Mouse (Mus musculus): ENCODE measurements around the gene Nup107. TPM values are rescaled to one million over a fixed set of nuclear protein-coding genes. Genes with fewer than 3 reads are reported as not detected.

The Nup107 gene
- total RNA-seq, 4 experiments from 2014 or later = 16.8 to 20.6 (median 18.3) TPM

DNA sequence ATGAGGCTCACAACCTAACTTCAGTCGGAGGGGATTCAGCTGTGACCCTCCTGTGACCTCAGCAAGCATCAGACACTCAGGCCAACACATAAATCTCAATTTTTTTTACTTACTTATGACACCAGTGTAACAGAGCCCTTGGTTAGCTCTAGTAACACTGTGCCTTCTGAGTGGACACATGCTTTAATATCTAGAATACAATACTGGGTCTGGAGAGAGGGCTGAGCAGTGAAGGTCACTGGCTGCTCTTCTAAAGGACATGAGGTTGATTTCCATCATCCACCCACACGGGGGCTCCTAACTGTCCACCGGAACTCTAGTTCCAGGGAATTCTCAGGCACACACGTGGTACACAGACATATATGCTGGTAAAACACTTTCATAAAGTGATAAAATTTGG lies 13.6 kb downstream of the Nup107 start:
- no peak for DNase-seq (ENCODE audit: low spot score in 2 of 2)

DNA sequence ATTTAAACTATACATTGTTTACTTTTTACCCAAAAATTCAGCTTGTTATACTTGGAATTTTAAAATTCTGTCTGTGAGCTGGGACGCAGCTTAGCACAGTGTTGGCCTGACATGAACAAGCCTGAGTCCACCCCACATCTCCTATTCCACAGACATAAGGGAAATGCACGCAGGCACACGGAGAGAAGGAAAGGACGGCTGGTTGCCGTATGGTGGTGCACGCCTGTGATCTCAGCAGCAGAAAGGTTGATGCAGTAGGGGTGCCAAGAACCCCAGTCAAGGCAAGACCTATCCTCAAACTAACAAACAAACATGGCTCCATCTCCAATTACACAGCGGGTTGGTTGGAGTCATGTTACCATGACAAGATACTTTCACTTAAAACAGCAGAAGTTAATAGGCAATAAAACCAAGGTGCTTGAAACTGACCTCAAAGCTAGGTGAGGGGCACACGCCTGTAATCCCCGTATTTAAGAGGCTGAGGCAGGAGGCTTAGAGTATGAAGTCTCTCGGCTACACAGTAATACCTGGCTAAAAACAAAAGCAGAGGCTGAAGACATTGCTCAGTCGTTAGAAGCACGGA lies 14.1 kb downstream of the Nup107 start:
- DNase-seq (ENCODE audit: low spot score in 2 of 2) = no peak

DNA sequence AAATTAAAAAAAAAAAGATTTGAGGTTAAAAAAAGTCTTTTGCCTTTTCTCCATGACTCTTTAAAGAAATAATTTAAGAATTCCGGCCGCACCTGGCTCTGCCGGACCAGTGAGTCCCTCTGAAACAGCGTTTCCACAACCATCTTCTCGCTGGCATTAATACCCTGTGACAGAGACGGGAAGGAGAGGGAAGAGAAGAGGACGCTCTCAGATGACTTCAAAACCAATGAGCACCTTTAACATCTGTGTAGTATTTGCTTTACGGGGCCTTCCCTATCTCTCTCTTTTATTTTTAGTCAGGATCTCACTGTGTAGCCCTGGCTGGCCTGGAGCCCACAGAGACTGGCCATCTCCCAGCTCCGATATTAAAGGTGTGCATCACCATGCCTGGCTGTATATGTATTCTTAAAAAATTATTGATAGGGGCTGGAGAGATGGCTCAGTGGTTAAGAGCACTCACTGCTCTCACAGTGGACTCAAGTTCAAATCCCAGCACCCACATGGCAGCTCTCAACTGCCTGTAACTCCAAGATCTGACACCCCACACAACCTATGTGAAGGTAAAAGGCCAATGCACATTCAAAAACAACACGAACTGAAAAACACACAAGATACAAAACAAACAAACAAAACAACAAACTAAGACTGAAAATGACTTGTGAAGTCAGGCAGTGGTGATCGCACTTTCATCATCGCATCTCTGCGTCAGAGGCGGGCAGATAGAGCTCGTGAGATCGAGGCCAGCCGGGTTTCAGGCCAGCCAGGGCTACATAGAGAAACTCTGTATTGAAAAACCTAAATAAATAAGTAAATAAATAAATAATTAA lies 14.8 kb downstream of the Nup107 start:
- DNase-seq (ENCODE audit: low spot score in 2 of 2) = no peak

DNA sequence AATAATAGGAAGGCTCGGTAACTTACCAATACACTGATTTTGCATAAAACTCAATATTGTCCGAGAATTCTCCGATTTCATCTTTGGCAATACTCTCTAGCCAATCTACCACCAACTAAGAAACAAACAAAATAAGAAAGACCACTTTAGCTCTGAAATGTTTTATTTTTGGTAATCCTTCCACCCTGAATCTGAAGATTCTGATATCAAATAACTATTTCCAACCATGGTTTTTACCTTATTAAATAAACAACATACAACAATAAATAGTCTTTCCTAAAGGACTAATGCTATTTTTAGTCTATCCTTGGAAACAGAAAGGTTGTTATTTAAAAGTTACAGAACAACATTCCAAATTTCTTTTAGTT lies 15.4 kb downstream of the Nup107 start:
- DNase-seq (ENCODE audit: low spot score in 2 of 2) = no peak

DNA sequence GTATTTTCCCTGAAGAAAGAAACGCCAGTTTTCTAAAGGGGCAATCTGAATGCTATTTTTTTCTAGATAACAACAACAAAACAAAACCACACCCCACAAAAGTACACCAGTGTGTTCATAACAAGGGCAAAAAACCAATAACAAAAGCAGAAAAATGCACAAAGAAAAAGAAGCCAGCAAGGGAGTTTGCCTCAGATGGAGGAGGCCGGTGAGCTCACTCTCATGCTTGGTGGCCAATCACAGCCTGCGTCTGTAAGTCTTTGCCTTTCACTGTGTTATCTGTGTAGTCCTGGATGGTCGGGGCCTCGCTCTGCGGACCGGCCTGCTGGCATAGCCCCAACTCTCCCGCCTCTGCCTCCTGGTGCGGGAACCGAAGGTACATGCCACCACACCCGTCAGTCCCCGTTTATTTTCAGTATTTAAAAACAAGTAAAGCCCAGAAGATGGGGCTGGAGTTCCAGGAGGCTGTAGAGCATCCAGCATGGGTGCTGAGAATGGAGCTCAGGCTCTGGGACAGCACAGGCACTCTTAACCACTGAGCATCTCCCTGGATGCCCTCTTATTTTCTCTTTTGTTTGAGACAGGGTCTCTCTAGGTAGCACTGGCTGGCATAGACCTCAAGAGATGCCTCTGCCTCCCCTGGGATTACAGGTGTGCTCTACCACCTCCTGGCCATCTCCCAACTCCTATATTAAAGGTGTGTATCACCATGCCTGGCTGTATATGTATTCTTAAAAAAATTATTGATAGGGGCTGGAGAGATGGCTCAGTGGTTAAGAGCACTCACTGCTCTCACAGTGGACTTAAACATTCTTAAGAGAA lies 16.0 kb downstream of the Nup107 start:
- no peak for DNase-seq (ENCODE audit: low spot score in 2 of 2)

DNA sequence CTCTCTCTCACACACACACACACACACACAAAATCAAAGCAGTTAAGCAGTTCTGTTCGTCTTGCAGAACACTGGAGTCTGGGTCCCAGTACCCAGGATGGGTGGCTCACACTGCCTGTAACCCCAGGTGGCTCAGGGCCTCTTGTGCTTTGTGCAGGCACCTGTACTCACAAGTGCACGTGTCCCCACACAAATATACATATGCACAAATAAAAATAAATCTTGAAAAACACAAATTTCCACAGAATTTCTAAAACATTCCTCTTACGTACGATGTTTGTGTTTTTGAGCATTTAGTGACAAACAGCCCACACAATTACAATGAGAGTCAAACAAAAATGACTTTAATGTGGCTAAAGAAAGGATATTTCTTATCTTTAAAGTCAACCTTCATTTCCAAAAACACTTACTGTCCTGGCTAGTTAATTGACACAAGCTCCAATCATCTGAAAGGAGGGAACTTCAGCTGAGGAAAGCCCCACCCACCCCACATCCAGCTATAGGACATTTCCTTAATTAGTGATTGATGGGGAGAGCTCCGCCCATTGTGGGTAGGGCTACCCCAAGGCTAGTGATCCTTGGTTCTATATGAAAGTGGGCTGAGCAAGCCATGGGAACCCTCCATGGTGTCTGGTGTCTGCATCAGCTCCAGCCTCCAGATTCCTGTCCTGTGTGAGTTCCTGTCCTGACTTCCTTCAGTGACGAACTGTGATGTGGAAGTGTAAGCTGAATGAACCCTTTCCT lies 16.9 kb downstream of the Nup107 start:
- no peak for DNase-seq (ENCODE audit: low spot score in 2 of 2)

DNA sequence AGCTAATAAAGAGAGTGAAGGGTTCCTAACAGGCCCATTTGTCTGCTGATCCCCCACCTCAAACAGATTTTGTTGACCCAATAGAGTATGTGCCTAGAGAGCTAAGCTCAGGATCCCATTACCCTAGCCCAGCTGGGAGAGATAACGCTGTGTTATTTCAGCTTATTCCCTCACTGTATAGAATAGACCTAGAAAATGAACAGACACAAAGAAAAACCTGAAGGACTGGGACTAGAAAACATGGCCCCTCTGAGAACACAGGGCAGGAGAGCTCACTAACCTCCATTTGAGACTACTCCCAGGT lies 17.7 kb downstream of the Nup107 start:
- no peak for DNase-seq (ENCODE audit: low spot score in 2 of 2)

DNA sequence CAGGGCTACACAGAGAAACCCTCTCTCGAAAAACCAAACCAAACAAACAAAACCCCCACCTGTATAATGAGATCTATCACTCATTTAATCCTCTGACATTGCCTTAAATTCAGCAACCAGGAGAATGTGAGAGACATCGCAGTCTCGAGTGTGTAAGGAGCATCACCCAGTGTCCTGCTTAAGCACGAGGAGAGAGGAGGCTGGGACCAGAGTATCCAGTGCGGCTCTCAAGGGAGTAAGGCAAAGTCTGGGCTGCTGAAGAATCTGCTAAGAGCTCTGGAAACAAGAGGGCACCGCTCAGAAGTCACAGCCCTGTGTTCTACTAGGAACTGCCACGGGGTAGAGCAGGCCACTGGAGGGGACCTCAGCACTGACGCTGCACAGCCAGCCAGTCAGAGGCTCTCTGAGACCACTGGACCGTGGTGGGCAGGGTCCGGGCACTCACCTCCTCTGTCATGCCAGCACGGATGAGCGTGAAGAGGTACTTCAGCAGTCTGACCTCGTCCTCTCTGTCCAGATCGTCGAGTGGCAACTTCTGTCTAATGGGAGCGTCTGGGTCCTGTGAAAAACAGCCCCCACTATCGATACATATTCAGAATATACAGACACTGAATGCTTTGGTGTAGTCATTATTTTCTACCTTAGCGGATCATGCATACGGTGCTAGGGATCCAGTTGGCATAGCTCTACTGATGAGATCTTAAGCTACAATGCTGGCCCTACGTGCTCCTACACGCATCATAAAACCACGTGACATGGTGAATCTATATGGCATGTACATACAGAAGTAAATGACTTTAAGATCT lies 18.3 kb downstream of the Nup107 start:
- DNase-seq (ENCODE audit: low spot score in 2 of 2) = no peak

DNA sequence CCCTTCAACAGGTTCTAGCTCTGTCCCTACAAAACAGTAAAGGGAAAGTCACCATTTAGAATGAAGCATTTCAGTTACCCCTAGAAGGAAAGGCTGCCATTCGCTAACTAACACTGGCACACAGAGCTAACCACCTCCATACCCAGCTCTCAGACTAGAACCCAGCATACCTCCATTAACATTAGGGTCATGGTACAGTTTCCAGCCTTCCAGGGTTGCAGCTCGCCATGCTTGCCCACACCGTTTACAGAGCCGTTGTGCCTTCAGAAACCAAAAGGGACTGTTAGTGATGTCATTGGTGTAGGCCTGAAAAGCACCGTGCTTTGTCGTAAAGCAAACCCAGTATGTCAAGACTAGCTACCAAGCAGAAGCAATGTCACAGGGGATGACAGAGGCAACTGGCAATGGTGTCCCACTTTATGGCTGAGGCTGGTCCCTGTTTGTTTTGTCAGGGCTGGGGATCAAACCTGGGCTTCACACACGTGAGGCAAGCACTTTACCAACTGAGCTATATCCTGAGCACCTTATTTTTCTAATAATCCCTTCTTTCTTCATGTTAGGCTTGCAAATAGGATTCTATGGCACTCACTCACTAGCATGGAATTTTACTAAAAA lies 19.3 kb downstream of the Nup107 start:
- no peak for DNase-seq (ENCODE audit: low spot score in 2 of 2)

DNA sequence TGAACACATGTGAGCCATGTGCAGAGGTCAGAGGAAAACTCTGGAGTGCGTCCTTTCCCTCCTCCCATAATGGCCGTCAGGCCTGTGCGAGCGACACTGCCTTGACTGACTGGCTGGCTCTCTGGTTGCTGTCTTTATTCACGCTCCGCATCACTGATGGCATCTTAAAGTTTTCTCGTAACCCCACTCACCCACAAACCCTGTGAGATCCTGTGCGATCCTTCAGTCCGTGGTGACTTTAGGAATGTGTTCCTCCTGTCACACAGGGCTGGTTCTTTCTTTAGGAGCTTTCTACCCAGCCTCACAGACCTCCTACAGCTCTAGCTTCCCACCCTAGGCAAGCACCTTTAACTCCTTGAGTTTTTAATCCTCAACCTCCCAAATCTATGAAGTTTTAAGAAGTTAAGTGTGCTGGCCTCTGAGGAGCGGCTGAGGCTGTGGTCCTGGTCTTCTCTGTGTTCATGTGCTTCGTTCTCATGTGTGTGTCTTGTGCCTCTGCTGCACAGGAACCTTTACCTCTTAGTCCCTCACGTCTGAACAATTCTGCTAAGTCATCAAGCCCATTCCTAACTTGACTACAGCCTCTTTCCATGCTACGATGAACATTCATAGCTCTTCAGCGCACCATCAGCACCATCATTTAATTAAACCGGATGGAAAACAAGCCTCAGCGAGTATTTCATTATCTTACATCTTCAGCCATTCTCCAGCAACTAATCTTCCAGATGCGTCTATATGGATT lies 20.0 kb downstream of the Nup107 start:
- DNase-seq (ENCODE audit: low spot score in 2 of 2) = no peak

DNA sequence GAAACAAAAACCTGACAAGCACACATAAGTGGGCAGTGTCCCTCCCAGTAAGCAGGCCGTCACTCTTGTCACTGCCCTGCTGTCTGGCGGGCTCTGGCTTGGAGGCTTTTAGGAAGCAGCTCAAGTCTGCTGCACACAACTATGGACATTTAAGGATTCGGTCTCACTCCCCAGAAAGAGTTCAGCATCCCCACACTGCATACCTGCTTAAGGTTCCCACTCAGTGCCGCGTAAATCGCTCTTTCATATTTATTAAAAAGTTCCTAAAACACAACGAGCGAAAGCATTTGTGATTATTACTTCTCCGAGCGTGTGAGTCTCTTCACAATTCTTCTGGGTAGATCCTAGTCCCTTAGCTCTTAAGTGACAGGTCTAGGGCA lies 21.4 kb downstream of the Nup107 start:
- DNase-seq (ENCODE audit: low spot score in 2 of 2) = no peak

DNA sequence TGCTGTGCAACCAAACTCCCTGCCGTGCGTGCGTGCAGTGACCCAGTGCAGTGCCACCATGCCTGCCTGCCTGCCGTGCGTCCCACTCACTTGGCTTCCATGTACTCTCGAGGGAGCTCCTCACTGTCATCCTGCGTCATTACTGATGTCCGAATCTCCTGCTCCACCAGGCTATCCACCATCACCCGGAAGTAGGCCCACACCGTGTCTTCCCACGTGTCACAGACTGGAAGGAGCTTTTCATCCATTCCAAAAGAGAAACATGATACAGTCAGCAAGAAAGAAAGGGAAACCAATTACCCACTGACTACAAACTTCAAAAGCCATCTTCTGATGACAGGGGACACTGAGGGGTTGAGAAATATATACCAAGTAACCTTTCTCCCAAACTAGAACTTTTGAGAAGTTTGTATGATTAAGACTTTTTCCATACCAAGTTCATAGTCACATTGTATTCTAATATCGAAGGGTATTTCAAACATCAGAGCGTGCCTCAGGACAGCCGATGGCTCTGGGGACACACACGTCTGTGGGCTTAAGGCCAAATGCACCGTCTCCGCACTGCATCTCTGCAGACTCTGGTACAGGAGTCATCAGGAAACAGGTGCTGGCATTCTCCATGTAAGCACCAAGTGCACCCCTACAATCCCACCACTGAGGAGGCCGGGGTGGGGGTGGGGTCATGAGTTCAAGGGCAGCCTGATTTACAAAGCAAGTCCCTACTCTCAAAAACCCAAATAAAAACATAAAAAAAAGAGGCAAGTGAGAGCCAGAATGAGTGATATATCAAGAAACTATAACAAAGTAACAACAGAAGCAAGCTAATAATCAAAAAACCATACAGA lies 22.0 kb downstream of the Nup107 start:
- no peak for DNase-seq (ENCODE audit: low spot score in 2 of 2)

DNA sequence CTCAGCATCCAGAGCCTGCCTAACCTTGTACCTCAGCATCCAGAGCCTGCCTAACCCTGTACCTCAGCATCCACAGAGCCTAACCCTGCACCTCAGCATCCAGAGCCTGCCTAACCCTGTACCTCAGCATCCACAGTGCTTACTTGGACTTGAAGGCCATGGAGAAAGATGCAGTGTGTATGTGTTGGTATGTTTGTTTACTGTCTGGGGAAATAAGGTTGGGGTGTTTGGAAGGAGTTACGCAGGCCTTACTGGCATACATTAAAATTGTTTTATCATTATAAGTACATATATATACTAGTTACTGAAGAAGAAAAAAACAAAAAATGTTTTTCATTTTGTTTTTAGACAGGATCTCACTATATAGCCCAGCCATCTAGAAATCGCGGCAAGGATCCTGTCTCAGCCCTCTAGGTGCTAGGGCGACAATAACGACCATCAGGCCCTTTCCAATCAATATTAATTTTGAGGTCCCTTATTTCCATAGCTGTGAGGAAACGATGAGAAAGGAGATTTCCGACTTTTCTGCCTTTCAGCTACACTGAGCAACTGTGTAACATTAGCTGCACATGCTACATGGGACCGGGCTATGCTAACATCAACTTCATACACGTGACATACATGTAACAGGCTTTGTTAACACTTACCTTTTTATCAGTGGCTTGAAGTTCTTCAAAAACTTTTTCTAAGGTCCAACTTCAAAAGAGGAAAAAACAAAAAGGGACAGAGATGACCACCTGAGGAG lies 22.8 kb downstream of the Nup107 start:
- no peak for DNase-seq (ENCODE audit: low spot score in 2 of 2)

DNA sequence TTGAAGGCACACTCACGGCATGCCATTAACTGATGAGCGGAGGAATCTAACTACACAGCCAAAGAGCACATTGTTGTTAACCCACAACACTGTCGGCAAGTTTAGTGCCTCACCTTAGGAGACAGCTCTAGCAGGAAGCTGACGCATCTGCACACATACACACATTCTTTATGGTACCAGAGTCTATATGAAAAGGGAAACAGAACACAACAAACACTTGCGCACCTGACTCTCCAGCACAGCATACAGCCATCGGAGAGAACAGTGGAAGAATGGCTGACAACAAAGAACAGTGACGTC lies 24.4 kb downstream of the Nup107 start:
- no peak for DNase-seq (ENCODE audit: low spot score in 2 of 2)

DNA sequence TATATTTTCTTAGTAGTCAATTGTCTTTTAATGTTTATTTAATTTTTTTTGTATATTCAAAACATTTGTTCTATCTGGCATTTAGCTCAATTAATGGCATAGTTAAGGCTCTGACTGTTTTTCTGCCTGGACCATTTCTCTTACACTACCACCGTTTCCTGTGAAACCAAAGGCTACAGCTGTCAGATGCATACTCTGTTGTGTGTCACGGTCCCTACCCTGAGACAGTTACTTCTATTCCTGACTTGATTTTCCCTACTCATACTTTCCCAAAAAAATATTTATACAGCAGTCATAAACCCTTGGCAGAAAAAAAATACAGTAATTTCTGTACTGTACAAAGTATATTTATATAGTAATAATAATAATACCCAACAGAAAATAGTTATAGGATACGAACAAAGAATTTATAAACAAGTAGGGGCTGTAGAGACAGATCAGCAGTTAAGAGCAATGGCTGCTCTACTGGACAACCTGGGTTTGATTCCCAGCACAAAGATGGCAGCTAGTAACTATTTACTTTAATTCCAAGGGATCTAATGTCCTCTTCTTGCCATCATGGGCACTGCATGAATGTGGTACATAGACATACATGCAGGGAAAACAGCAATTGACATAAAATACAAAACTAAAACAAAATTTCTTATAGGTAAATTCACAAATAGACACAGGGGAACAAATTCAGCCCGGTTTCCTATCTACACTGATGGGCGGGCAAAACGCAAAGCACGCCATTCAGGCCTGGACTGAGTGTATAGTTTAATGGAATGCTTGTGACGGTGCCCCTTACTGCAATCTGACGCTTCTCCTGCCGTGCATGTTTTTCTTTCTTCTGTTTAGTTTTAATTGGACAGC lies 25.0 kb downstream of the Nup107 start:
- DNase-seq (ENCODE audit: low spot score in 2 of 2) = no peak

DNA sequence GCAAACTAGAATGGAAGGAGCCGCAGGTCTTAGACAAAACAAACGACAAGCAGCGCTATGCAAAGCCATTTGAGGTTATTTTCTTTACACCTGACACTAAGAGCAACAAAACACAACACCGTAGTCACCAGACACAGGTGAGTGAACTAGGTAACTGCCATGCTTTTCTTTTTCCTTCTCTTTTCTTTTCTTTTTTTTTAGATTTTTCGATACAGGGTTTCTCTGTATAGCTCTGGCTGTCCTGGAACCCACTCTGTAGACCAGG lies 25.7 kb downstream of the Nup107 start:
- DNase-seq (ENCODE audit: low spot score in 2 of 2) = no peak

DNA sequence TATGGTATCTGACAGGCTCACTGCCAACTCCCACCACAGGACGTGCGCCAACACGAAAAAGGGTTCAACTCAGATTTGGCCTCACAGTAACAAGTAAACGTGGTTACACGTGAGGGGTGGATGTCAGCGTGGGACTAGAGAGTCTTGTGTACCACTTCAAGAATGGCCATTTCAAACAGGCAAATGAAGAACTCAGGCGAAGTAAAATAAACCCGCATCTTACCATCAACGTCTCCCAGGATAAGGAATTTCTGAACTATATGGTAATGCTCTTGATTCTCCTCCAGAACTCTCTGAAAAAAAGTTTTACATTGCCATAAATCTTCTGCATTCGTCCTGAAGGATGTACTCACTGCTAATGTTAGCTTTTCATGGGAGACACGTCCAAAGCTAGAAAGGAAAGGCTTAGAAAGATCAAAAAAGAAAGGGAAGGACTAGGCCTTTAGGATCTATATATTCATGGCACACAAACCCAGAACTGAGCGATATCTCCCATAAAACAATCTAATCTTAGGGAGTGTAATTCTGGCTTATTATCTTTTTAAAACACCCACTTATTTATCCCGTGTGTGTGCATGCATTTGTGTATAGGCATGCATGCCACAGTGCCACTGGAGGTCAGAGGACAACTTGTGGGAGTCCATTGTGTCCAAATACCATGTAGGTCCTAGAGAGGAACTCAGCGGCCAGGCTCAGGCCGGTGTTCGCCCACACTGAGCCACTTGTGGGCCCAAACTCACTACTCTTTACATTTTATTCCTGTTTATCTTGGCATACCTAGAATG lies 26.2 kb downstream of the Nup107 start:
- DNase-seq (ENCODE audit: low spot score in 2 of 2) = no peak

All from layer of hippocampus, adult 8-10 months (tissue).